Mouse (Mus musculus): ENCODE data around the gene Gja5. TPM values are rescaled to one million over a fixed set of nuclear protein-coding genes. Genes with fewer than 3 reads are reported as not detected.

Gene Gja5
- 16.0 and 36.3 TPM in 2 replicates for polyA plus RNA-seq (2012; rRNA removed; ENCODE audit: low replicate concordance)

DNA sequence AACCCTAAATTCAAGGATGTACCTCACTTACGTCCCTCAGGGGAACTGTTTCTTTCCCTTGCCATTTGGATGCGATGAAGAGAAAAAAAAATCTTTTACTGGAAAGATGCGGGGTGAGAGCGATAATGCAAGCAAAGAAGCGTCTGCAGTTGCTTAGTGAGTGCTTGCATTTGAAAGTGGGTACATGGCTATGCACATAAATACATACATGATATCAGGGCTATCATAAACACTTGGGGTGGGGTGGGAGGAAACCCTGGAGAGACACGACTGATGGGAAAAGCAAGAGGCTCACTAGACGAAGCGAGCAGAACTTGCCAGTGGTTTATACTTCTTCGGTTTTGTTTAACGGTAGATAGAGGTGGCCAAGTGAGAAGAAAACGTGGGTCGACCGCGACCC lies at the start of gene Gja5:
Gja5 (plus strand) TSS at position 301 of the 400 bp plus-strand sequence.

GRCm38 (mm10) chr3:96904851-96905541 lies 503 bp downstream of the Gja5 start, which contains the start of gene Gpr89:
TSS of gene Gpr89 (minus strand) at chr3:96905346.

DNA sequence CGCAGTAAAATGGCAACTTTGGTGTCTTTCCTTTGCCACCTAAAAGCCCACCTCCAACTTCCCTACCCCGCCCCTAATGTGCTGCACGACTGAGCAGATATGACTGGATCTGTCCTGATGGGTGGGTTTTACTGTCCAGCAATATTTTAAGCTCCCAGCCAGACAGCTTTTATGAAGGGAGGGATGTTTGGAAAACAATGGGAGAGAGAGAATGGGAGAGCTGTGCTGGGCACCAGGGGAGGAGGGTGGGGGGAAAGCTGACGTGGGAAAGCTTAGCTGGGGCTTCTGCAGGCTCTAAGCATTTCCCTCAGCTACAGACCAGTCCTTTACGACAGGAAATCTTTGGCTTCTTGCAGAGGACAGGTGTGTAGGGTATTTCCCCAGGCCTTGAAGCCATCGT lies 21.4 kb downstream of the Gja5 start, which contains the start of gene Gja8:
Gja8 (minus strand) TSS at position 101 of the 400 bp plus-strand sequence.

Other genes starting within 250 kb of the Gja5 start
- gene Ankrd35, start 234.6 kb upstream of the Gja5 start, polyA plus RNA-seq (2012; rRNA removed; ENCODE audit: low replicate concordance): 2.7 and 7.8 TPM in 2 replicates
- gene Pias3, start 208.3 kb upstream of the Gja5 start, polyA plus RNA-seq (2012; rRNA removed; ENCODE audit: low replicate concordance): 39.3 and 72.2 TPM in 2 replicates
- 2.6 and 4.0 TPM in 2 replicates for gene Nudt17, start 196.1 kb upstream of the Gja5 start, polyA plus RNA-seq (2012; rRNA removed; ENCODE audit: low replicate concordance)
- 30.5 and 35.1 TPM in 2 replicates for gene Polr3c, start 177.1 kb upstream of the Gja5 start, polyA plus RNA-seq (2012; rRNA removed; ENCODE audit: low replicate concordance)
- 15.7 and 20.7 TPM in 2 replicates for gene Rnf115, start 177.0 kb upstream of the Gja5 start, polyA plus RNA-seq (2012; rRNA removed; ENCODE audit: low replicate concordance)
- gene Pdzk1, start 75.4 kb upstream of the Gja5 start, polyA plus RNA-seq (2012; rRNA removed; ENCODE audit: low replicate concordance): 0.10 TPM in 1 of 2 replicates, not detected in the other
- gene Cd160, start 75.3 kb upstream of the Gja5 start, polyA plus RNA-seq (2012; rRNA removed; ENCODE audit: low replicate concordance): 0.20 and 0.89 TPM in 2 replicates
- gene Gpr89, start 653 bp downstream of the Gja5 start, polyA plus RNA-seq (2012; rRNA removed; ENCODE audit: low replicate concordance): 20.1 and 26.3 TPM in 2 replicates
- 0.06 TPM in 1 of 2 replicates, not detected in the other for gene Gja8, start 21.3 kb downstream of the Gja5 start, polyA plus RNA-seq (2012; rRNA removed; ENCODE audit: low replicate concordance)

All from subcutaneous adipose tissue, adult 2 months (tissue).